Mouse (Mus musculus) CH12.LX (cell line): ENCODE results near the gene Chic2.

Experiments
- CTCF ChIP-seq, 2 experiments: IDR thresholded peaks in 1 of 2; conservative IDR thresholded peaks in 1 of 2; 2 replicates each; pipeline ENCODE4 v1.5.1; 2011 to 2012; ENCODE audit warnings: low read depth in 2 of 2, low read length in 2 of 2, improper control_type of control experiment in 1 of 2, inconsistent platforms in 1 of 2, mild to moderate bottlenecking in 1 of 2, moderate library complexity in 1 of 2
- EP300 ChIP-seq: IDR thresholded peaks from 2 replicates; pipeline ENCODE4 v1.6.1; 2011; ENCODE audit warnings: low read length, improper control_type of control experiment
- JUND ChIP-seq: conservative IDR thresholded peaks from 2 replicates; pipeline ENCODE4 v1.6.1; 2011; ENCODE audit warnings: low read depth, low read length, improper control_type of control experiment
- KAT2A ChIP-seq: IDR thresholded peaks from 2 replicates; pipeline ENCODE4 v1.6.1; 2012; ENCODE audit warnings: low read length, improper control_type of control experiment, inconsistent platforms; ENCODE audit not compliant: insufficient replicate concordance
- MAX ChIP-seq: IDR thresholded peaks from 2 replicates; pipeline ENCODE4 v1.6.1; 2011; ENCODE audit warnings: low read length, improper control_type of control experiment
- MEF2A ChIP-seq: IDR thresholded peaks from 2 replicates; pipeline ENCODE4 v1.6.1; 2014; ENCODE audit warnings: low read depth, mild to moderate bottlenecking, inconsistent platforms, low read length, improper control_type of control experiment, borderline replicate concordance
- PAX5 ChIP-seq: IDR thresholded peaks from 2 replicates; pipeline ENCODE4 v1.6.1; 2012; ENCODE audit warnings: low read length, inconsistent platforms, mixed read lengths
- RAD21 ChIP-seq: IDR thresholded peaks from 2 replicates; pipeline ENCODE4 v1.6.1; 2011; ENCODE audit warnings: low read depth, mild to moderate bottlenecking, low read length, improper control_type of control experiment, moderate library complexity
- TBP ChIP-seq: conservative IDR thresholded peaks from 2 replicates; pipeline ENCODE4 v1.6.1; 2011; ENCODE audit warnings: low read depth, low read length, improper control_type of control experiment
- USF1 ChIP-seq: IDR thresholded peaks from 2 replicates; pipeline ENCODE4 v1.6.1; 2014; ENCODE audit warnings: low read depth, mild to moderate bottlenecking, inconsistent platforms, low read length, improper control_type of control experiment
- USF2 ChIP-seq: conservative IDR thresholded peaks from 2 replicates; pipeline ENCODE4 v1.6.1; 2011; ENCODE audit warnings: low read depth, low read length, improper control_type of control experiment
- ZNF384 ChIP-seq: IDR thresholded peaks from 2 replicates; pipeline ENCODE4 v1.6.1; 2012; ENCODE audit warnings: low read depth, low read length, improper control_type of control experiment, inconsistent platforms

- TF ChIP-seq MAX, result no peak
- no peak for TF ChIP-seq RAD21
- no peak for TF ChIP-seq PAX5
- no peak for TF ChIP-seq KAT2A
- no peak for TF ChIP-seq CTCF (conservative IDR thresholded peaks at IDR 0.05 in 1 of 2, IDR thresholded peaks at IDR 0.05 in 1 of 2; ENCODE audit: low read depth in 2 of 2, low read length in 2 of 2)
- no peak for TF ChIP-seq EP300
- no peak for TF ChIP-seq JUND
- no peak for TF ChIP-seq TBP
- TF ChIP-seq ZNF384, result no peak
- no peak for TF ChIP-seq MEF2A
- no peak for TF ChIP-seq USF2
- TF ChIP-seq USF1, result no peak
Observed at GRCm38 (mm10) chr5:74984101-74984500, 60.5 kb downstream of the Chic2 start.
